Comparison of ENCODE assay signal across 8 mouse cellular contexts in the genomic region with DNA sequence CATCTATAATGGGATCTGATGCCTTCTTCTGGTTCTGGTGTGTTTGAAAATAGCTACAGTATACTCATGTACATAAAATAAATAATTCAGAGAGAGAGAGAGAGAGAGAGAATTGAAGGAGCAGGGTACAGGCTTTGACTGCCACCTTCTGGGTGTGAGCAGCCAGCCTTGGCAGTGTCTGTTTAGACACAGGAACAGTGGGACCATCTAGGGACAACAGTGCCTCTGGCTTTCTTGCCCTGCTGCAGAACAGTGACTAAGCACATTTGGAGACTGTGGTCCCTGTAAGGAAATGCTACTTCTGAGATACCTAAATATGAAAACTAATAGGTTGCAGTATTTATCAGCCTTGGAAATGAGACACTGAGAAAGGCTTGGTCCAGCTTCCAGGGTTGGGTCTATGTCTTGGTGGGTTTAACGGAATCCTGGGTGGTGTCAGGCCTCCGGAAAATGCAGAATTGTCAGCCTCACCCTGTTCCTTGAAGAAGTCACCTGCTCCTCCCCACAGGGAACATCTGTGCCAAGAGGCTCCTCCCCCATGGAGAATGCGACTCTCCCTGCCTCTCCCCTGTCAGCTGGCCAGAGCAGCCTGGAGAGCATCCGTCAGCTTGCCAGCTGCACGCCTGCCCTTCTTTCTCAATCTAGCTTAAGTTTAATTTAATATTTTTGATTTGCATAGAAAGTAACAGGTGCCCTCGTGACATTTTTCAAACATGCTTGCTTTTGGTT. TPM values are rescaled to one million over a fixed set of nuclear protein-coding genes. Genes with fewer than 3 reads are reported as not detected.
A peak's percentile ranks its signal among the peaks of the same experiment; 100 is the strongest.
DNase-seq lines count a peak whose midpoint lies in the region; ATAC-seq and TF ChIP-seq lines count a peak whose summit lies in the region.

No protein-coding gene starts in this region.

- H3K9ac ChIP-seq in lung, embryonic 14.5 days = no peak overlapping the region

- ATAC-seq in granulocyte monocyte progenitor cell, adult 5-6 weeks (replicated peaks; ENCODE audit: poor library complexity, severe bottlenecking) = 0 out of 2 replicates have a peak, but pooled peaks have one; percentile 10
- ATAC-seq in lung, embryonic 14.5 days (ENCODE audit: insufficient read depth) = no peak

- DNase-seq in kidney, adult 2 months = peak; percentile 63
- no peak for DNase-seq in kidney, adult 18-20 months
- peak; percentile 66 for DNase-seq in MN1 (ENCODE audit: low spot score)
- no peak for DNase-seq in lung, embryonic 14.5 days
- DNase-seq in embryo, embryonic 10 days (ENCODE audit: low spot score) = no peak
- DNase-seq in thymus, postnatal 0 days (ENCODE audit: low spot score) = no peak
- no peak for DNase-seq in layer of hippocampus, adult 9-10 months (ENCODE audit: low spot score)

- H3K27ac ChIP-seq in kidney, adult 2 months (ENCODE audit: insufficient read depth, low read depth, low read length) = no peak overlapping the region
- H3K27ac ChIP-seq in lung, embryonic 14.5 days (ENCODE audit: low read depth) = no peak overlapping the region

- no peak overlapping the region for H3K4me3 ChIP-seq in kidney, adult 2 months (ENCODE audit: insufficient read depth, low read depth, low read length)
- H3K4me3 ChIP-seq in lung, embryonic 14.5 days (ENCODE audit: low read depth, low read length) = no peak overlapping the region

- H3K4me1 ChIP-seq in kidney, adult 2 months (ENCODE audit: control insufficient read depth, insufficient read depth, low read length) = 0 out of 2 replicates have a peak, but pooled peaks cover 3% of the 10 kb centered on the region
- peaks cover 8% of the 10 kb centered on the region for H3K4me1 ChIP-seq in lung, embryonic 14.5 days (ENCODE audit: insufficient read depth)

- peak; percentile 59 for TF ChIP-seq CTCF in kidney, adult 2 months (conservative IDR thresholded peaks at IDR 0.05; ENCODE audit: insufficient read depth, insufficient read length, low read depth, low read length)
- peak; percentile 23; the same call in 1 of the 2 replicates for TF ChIP-seq CTCF in lung, embryonic 14.5 days (IDR thresholded peaks at IDR 0.05; ENCODE audit: low read depth)

- no peaks in the 10 kb centered on the region for H3K36me3 ChIP-seq in kidney, adult 2 months (ENCODE audit: control insufficient read depth, insufficient read depth, low read length)
- H3K36me3 ChIP-seq in lung, embryonic 14.5 days (ENCODE audit: insufficient read depth) = no peaks in the 10 kb centered on the region

- 31% methylated on average over 6 of the region's 6 CpGs for WGBS in kidney, adult 2 months
- WGBS in lung, embryonic 14.5 days = 25% methylated on average over 6 of the region's 6 CpGs

- no peaks in the 10 kb centered on the region for H3K9me3 ChIP-seq in lung, embryonic 14.5 days (ENCODE audit: low read depth, low read length)

- H3K27me3 ChIP-seq in kidney, adult 2 months (replicated peaks; ENCODE audit: control insufficient read depth, insufficient read depth, low read length) = no peaks in the 10 kb centered on the region
- H3K27me3 ChIP-seq in lung, embryonic 14.5 days (ENCODE audit: insufficient read depth, low read length) = no peaks in the 10 kb centered on the region

- TF ChIP-seq POLR2A in kidney, adult 2 months (IDR thresholded peaks at IDR 0.05; ENCODE audit: low read depth, low read length) = no peak

- H3K4me2 ChIP-seq in lung, embryonic 14.5 days = no peak overlapping the region

RNA-seq across cellular contexts. Expression of a gene that starts 8.4 kb away (rescaled TPM):
- 66.4 and 71.2 TPM in 2 replicates for polyA plus RNA-seq in kidney, adult 2 months (2012; rRNA removed)
- total RNA-seq in granulocyte monocyte progenitor cell, adult 5-6 weeks (2014; fragmentation: Nextera tagmentation) = not detected in 2 replicates
- 0.56 TPM in 1 of 2 replicates, not detected in the other for total RNA-seq in granulocyte monocyte progenitor cell, adult 5-6 weeks (2017)
- polyA plus RNA-seq in lung, embryonic 14.5 days (2014; fragmentation: Nextera tagmentation; extraction: Ambion mirVana) = 4.8 and 5.6 TPM in 2 replicates
- 1.1 and 1.5 TPM in 2 replicates for polyA plus RNA-seq in thymus, postnatal 0 days (2015; fragmentation: Nextera tagmentation; extraction: Ambion mirVana)

RNA-seq across cellular contexts. Expression of a gene that starts 45.2 kb away (rescaled TPM):
- 0.18 and 0.99 TPM in 2 replicates for polyA plus RNA-seq in kidney, adult 2 months (2012; rRNA removed)
- not detected in 2 replicates for total RNA-seq in granulocyte monocyte progenitor cell, adult 5-6 weeks (2014; fragmentation: Nextera tagmentation)
- not detected in 2 replicates for total RNA-seq in granulocyte monocyte progenitor cell, adult 5-6 weeks (2017)
- polyA plus RNA-seq in lung, embryonic 14.5 days (2014; fragmentation: Nextera tagmentation; extraction: Ambion mirVana) = 1.6 TPM in 1 of 2 replicates, not detected in the other
- 0.31 TPM in 1 of 2 replicates, not detected in the other for polyA plus RNA-seq in thymus, postnatal 0 days (2015; fragmentation: Nextera tagmentation; extraction: Ambion mirVana)

RNA-seq across cellular contexts. Expression of a gene that starts 49.8 kb away (rescaled TPM):
- polyA plus RNA-seq in kidney, adult 2 months (2012; rRNA removed) = 1,404 and 1,744 TPM in 2 replicates
- 251 and 283 TPM in 2 replicates for total RNA-seq in granulocyte monocyte progenitor cell, adult 5-6 weeks (2014; fragmentation: Nextera tagmentation)
- 269 and 301 TPM in 2 replicates for total RNA-seq in granulocyte monocyte progenitor cell, adult 5-6 weeks (2017)
- 309 and 315 TPM in 2 replicates for polyA plus RNA-seq in lung, embryonic 14.5 days (2014; fragmentation: Nextera tagmentation; extraction: Ambion mirVana)
- 211 and 215 TPM in 2 replicates for polyA plus RNA-seq in thymus, postnatal 0 days (2015; fragmentation: Nextera tagmentation; extraction: Ambion mirVana)

Comparison
In these comparisons a context has a peak if more than half of its experiments do, and no peak if none do; other contexts are left out.
1. DNase-seq: peak in kidney, adult 2 months (single experiment) and MN1 (single experiment); none in kidney, adult 18-20 months (single experiment), lung, embryonic 14.5 days (single experiment), embryo, embryonic 10 days (single experiment), thymus, postnatal 0 days (single experiment) and layer of hippocampus, adult 9-10 months (single experiment).
2. RNA of a gene that starts 8.4 kb away (polyA plus RNA-seq): 66.4 to 71.2 TPM in kidney, adult 2 months; 4.8 to 5.6 TPM in lung, embryonic 14.5 days and 1.1 to 1.5 TPM in thymus, postnatal 0 days; every median in the first group is over 10 times any median in the second.